Mouse (Mus musculus) retina, postnatal 7 days (tissue): Measurements from ENCODE around the gene Klf12.

Source experiments
- DNase-seq: peaks from one replicate; pipeline ENCODE4 v3.0.0-alpha.2; 2012; ENCODE audit warnings: low read depth, low spot score

Gene Klf12

DNA sequence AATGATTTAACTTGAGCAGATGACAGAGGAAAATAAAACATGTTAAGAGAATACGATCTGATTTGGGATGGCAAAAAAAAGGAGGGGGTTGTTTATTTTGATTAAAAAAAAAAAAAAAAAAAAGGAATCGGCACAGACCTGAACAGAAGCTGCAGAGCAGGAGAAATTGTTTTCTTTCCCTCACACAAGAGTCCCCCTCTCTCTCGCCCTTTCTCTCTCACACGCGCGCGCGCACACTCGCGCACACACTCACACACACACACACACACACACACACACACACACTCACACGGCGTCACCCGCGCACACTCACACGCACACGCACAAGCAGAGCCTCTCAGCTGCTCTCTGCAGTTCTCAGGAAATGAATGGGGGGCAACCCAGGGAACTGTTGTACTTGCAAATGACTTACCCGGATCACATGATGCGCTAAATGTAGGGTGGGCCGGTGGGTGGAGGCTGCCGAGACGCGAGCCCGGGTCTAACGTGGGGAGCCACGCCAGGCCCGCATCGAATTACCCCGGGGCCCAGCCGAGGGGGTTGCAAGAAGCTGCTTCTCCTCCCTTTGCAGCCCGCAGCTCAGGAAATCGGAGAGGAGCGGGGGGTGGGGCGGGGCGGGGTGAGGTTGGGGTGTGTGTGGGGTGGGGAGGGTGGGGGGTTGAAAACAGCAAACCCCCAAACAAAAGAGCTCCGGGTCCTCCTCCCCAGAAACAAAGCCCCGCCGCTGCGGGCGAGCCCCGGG, at the start of gene Klf12:
TSS of gene Klf12 (minus strand) at position 561 of the 742 bp plus-strand sequence.
- DNase-seq = peak; percentile 52

DNA sequence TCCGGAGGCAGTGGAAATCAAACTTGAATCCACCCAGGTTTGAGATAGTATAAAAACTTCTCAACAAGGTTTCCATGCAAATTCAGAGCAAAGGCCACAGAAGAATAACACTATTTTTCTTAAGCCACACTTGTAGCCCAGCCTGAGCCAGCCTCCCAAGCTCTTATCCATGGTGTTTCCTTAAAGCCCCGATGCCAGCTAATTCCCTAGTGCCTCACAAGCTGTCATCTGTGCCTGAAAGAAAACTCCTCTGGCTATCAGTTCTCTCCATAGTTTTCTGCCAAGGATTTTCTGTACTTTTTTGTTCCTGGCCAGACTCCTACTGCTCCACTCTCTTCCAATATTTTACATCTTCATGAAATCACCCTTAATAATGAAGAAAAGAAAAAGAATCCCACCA, 48.9 kb upstream of the Klf12 start:
- no peak for DNase-seq

DNA sequence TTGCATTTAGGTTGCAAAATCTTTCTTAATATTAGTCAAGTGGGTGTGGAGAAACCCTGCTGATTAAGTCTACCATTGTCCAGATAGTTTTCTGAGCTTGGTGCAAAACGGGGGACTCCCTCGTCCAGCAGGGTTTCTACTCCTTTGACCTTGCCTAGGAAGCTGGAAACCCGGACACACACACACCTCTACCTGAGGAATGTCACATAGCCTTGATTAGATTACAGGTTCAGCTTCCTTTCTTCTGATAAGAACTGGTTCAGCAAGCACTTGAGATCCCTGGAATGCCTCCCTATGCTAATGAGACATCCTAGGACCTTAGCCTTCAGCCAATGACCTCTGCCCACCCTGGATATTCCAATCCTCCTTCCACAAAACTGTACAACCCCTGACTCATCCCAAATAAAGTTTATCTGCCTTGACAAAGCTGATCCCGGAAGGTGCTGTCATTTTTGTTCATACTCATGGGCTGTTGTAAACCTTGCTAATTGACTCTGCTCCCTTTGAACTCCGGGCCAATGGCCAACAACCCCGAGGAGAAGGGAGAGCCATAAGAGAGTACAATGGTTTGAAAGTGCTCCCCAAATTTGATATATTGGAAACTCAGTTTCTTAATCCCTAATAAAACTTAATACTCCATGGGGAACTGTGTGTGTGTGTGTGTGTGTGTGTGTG, 44.3 kb upstream of the Klf12 start:
- DNase-seq = no peak

DNA sequence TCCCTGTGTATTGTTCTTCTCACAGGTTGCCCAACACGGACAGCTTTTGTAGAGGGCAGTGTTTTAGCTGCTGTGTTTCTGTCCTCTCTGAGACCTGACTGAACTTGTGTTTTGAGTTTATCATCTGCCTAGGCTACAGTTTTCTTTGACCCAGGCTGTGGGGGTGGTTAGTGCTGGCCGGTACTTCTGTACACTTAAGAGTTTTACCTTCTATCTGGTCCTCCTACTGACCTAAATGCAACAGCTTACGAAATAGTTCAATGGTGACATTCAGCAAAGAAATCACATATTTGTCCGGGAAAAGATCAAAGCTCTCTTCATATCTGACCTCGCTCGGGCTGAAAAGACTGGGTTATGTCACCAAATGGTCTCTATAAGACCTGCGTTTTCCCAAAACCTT, 39.8 kb upstream of the Klf12 start:
- DNase-seq = no peak

DNA sequence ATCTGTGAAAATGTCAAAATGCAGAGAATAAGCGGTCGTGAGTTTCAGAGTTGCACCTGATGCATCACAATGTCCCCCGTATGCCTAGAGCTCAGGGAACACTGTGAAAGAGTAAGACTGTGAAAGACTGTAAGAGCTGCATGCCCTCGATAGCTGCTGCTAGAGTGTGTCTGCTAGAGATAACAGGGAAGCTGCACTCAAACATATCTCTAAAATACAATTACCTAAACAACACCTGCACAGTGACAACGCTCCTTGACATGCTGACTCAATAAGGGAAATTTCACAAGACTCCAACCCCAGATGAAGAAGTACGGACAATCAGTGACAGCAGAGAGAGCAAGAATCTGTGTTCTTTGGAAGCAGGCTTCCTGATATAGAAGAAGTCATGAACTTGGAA, 37.5 kb upstream of the Klf12 start:
- DNase-seq = no peak

DNA sequence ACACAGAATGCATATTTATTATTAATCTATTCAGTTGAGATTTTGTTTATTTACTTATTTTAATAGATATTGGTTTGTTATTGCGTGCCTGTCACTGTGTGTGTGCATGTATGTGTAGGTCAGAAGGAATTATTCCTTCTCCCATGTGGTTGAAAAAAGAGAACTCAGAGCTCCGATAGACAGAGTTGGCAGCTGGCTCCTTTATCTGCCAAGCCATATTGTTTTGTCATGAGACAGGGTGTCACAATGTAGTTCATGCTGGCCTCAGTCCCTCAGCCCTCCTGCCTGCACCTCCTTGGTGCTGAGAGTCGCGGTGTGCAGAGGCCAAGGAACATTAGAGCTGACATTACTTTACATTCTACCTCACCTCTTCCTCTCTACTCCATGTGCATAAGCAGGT, 32.3 kb upstream of the Klf12 start:
- no peak for DNase-seq

DNA sequence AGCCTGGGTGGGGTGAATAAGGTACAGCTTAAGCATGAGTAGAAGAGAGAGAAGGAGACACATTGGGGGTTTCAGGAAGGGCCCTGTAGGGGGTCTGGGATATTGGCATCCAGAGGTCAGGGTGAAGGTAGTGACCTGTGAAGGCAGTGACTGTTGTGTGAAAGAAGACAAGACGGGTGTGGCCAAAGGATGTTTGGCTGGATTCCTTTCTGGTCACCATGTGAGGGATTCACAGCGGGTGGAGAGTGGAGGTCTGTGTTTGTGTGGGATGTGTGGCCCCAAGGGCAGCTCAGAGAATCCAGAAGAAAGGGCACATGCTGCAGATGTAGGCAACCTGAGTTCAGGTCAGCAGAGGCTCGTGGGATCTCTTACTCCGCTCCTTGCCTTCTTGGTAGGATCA, 29.6 kb upstream of the Klf12 start:
- no peak for DNase-seq

DNA sequence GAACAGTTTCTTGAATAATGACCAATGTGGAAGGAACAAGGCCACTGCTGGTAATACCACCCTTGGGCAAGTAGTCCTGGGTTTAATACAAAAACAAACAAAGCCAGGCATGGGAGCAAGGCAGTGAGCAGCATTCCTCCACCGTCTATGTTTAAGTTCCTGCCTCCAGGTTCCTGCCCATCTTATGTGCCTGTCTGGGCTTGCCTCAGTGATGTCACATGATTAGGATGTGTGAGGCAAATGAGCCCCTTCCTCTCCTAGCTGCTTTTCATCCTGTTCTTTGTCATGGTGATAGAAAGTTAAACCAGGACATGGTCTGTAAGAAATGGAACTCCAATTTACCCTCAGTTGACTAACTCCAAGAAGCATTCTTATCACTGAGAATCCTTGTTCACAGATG, 16.4 kb upstream of the Klf12 start:
- DNase-seq = no peak

DNA sequence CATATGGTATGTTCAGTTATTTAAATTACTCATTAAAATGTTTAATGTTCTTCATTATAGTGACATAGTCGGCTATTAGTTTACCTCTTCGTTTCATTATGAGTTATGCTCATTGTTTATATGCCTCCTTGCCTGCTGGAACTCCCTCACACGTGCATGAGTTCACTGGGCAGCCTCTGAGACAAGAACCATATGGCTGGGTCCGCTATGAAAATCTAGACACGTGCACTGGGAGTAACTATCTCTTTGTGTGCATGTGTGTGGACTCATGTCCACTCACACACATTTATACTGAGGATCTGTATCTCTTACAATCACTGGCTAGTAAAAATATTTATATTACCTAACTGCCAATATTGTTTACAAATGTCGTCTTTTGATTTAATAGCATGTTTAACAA, 14.4 kb upstream of the Klf12 start:
- DNase-seq = no peak

DNA sequence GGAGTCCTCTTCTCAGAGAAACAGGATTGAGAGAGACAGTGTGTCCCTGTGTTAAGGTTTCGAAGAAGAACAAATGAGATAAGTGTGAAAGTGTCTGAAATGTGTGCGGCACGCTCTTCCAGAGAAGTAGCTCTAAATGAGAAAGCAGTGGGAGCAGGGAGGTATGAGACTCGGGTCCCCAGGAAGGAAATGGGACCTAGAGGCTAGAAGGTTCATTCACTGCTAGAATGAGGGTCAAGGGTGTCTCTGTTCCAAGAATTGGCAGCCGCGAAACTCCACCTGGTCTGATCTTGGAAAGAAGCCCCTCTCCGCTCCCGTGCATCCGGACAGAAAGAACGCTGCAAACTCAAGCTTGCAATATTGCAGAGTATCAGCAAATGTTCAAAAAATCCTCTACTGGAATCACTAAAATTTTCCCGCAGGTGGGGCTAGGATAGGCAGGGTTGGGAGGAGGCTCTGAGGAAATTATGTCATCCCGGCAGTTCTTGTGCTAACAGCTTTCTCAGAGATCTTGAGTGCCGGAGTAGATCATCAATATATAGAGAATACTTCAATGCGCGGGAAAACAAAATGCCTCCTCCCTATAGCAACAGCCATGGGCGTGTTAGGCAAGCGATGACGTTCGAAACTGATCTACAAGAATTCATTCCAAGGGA, 2.2 kb upstream of the Klf12 start:
- no peak for DNase-seq

DNA sequence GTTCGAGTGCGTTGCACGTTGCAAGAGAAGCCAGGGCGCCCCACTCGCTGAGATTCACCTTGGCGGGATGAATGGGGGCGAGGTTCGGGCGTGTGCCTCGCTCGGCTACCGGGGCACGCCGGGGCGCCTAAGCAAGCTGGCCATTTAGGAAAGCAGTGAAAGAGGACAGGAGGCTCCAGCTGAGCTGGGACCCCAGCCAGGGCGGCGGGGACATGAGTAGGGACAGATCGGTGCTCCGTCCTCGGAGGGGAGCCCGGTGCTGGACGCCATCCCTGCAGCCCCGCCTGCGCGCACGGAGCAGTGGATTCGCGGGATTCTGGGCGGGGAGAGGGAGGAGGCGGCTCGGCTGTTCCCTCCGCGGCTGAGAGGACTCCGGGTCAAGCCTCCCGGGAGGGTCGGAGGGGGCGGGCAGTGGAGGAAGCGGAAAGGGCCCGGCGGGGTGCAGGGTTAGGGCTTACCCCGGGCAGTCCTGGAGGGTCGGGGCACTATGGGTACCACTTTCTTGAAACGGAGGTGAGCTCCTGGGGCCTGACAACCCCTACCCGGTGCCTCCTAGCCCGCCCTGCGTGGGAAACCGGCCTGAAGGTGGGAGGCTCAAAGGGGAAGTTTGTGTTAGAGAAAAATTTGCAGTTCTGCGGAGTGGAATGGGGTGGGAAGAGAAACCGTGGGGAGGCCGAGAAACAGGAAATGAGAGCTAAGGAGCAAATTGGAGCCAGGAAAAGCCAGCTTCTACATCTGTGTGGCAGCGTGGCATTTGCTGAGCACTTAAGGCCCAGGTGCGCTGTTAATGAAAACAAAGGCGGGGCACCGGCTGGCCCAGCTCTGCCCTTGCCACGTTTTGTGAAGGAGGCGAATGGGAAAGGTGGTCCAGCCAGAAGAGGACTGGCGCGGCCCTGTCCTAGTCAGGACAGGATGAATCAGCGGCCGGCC, 1.4 kb upstream of the Klf12 start:
- DNase-seq = peak; percentile 36

DNA sequence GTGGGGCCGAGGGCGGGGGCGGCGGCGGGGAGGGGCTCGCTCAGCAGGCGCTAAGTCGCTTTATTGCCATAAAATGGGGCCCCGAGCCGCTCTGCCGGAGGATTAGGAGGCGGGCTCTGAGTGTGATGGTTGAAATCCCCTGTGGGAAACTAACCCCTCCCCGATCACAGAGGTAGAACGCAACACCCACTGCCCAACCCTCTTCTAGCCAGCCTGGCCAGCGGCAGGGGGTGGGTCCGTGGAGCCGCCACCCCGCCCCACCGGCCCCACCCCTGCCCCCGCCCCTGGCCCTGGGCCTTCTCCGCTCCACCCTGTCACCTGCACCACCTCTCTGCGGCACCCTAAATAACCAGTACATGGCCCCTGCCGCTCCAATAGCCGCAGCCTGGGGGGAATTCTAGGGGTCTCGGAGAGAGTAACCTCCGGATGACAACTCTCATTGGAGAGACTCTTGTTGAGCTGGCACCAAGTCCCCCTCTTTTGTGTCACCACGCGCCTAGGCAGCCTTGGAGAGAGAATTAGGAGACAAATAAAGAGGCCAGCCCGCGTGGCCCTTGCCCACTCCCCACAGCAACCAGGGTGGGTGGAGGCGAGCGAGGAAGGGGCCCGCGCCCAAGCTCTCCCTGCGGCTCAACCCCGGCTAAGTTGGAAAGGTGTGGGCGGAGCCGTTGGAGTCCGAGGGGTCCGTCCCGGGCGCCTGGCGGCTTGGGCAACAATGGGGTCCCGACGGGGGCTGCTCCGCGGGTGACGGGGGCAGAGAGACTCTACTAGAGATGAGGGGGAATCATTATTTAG, 579 bp upstream of the Klf12 start:
- peak; percentile 67 for DNase-seq

DNA sequence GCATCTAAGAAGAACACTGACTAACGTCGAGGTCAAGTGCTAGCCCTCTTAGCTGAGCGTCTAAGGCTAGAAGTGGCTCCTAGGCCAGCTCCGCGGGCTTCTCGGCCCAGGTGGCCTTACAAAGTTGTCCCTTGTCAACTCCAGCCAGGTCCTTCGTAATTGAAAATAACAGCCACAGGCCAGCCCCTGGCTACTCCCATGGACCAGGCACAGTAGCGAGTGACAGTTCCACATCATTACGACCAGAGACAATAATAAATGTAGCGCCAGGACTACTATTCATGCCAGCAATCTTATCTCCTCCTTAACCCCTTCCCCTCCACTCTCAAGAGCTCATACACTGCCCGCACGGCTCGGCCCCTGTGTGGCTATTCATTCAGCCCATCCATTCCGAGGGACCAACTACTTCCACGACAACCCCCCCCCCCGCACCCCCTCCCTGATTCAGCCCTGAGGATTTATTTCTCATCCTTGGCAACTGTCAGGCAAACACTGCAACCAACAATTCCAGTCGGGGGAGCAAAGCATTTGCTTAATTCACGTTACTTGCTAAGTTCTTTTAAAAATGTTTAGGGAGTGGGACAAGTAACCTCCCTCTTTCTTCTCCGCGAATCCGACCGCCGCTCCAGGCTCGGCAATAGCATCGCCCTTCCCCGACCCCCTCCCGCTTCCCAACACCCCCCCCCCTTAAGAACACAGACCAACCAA, 914 bp downstream of the Klf12 start:
- DNase-seq = no peak

DNA sequence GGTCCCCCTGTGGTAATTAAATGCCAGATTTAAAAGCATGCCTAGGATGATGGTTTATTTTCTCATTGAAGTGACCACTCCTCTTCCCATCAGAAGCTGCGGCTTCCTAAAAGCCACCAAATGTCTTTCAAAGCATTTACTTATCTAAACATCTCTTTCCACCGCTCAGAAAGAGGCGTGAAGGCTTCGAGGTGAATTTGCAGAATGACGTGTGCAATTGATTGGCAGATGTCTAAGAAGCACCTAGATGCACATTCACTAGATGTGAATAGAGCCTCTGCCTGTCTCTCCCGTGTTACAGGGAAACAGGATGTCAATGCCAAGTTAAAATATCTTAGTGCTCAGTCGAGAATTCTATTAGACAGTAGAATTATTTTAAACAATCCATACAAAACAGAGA, 1.8 kb downstream of the Klf12 start:
- no peak for DNase-seq

DNA sequence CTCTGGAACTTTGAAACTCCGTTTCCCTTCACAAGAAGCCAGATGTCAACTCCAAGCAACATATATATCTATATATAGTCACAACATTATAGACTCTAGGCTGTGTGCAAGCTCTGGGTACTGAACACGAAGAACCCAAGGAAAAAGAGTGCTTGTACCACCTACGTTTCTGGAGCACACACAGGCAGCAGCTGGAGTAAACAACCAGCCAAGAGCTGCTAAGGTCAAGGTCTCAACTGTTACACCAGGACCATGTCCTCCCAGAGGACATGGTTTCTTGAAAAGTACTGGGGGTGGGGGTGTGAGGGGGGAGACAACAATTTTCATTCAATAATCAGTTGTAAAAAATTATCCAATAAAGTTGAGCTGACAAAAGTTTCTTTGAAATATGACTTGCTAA, 2.7 kb downstream of the Klf12 start:
- no peak for DNase-seq

DNA sequence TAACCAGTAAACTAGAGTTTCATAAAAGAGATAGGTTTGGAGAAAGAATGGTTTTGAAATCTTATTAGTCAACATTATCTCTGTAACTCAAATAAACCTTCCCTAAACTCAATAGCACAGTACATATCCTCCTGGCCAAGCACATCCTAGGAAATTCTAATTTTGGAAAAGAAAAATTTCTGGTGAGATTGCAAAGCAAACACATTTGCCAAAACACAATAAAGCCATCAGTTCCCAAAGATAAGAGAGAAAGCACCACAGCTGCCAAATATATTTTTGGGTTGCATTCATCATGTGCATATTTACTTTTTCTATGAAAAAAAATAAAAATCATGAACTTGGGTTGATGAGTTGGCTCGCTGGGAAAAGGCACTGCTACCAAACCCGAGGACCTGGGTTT, 10.3 kb downstream of the Klf12 start:
- no peak for DNase-seq

DNA sequence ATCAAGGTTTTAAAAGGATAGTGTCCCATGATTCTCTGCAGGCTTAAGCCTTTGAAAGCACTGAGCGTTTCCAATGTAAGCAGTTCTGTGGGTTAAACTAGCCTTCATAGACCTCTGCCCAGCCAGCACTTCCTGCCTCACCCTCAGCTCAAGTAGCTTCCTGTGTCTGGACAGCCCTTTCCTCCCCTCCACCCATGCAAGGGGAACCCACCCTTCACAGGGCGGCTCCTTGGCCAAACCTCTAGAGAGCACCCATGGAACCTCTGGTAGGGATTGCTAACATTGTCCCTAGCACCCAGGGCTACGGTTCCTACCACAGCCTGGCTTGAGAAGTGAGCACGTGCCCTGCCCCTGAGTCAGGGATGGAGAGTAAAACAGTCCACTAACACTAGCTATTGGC, 23.9 kb downstream of the Klf12 start:
- DNase-seq = no peak

DNA sequence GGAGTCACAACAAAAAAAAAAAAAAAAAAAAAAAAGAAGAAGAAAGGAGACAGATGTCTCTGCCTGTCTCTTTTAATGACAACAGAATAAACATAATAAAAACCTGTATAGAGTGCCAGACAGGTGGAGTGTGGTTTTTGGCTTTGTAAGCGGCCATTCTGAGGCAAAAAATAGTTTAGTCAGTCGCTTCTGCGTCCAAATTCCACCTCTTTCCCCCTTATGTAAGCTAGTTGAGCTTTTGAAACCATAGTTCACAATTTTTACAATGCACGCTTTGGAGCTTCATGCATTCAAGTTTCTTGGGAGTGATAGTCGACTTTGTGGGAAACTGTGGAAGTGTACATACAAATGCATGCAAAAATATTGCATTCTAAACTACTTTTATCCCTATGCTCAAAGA, 41.4 kb downstream of the Klf12 start:
- no peak for DNase-seq

DNA sequence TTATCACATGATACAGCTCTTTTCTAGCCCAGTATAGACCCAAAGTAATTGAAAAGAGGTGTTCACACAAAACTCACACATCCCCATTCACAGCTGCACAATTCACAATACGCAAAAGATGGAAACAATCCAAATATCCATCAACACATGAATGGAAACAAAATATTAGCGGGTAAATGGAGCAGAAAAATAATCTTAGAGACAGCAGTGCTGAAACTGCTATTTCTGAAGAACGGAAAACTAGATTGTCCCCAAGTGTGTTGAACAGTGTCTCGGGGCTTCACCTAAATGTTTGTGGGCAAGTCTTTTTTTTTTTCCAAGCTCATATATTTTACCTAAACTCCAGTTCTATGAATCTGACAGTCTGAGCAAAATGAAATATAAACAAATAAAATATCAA, 44.6 kb downstream of the Klf12 start:
- DNase-seq = no peak

DNA sequence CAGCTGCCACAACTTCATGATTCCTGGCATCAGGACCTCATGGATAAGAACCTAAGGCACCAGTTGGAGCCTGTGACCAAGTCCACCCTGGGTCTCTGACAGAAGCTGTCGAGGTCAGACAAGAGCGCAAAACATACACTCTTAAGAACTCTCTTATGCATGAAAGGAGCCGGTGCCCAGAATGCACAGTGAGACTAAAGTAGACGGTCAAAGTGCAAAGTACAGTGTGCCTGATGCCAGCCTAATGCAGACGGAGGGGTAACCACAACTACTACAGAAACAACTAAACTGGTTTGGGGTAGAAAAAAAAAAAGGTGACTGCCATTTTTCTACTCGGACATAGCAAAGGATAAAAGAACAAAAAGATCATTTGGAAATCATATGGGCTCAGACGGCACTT, 47.7 kb downstream of the Klf12 start:
- DNase-seq = no peak
